Mouse (Mus musculus) retina, postnatal 7 days (tissue): ENCODE measurements at regions not wholly inside any gene's neighbourhood (a gene's known extent, or its start where the extent isn't known, plus 50 kb on each side); places are given as distances from the start of the nearest gene placed in this dataset.

ENCODE experiments used
- DNase-seq: peaks from one replicate; pipeline ENCODE4 v3.0.0-alpha.2; 2012; ENCODE audit warnings: low read depth, low spot score

- DNase-seq: no peak
Measured at GRCm38 (mm10) chr11:8377301-8377700, 287.0 kb downstream of the Tns3 start.

GRCm38 (mm10) chr11:8365545-8365944 lies 298.8 kb downstream of the Tns3 start:
- DNase-seq: no peak

GRCm38 (mm10) chr11:8364703-8365433 lies 299.5 kb downstream of the Tns3 start:
- no peak for DNase-seq

GRCm38 (mm10) chr11:8344938-8345337 lies 319.4 kb downstream of the Tns3 start:
- no peak for DNase-seq

- DNase-seq: peak; percentile 25
Measured at GRCm38 (mm10) chr11:8302347-8303188, 361.8 kb downstream of the Tns3 start.

- DNase-seq: no peak
Measured at GRCm38 (mm10) chr11:8297462-8297861, 366.9 kb downstream of the Tns3 start.

GRCm38 (mm10) chr11:8293322-8294014 lies 370.9 kb downstream of the Tns3 start:
- DNase-seq: no peak

GRCm38 (mm10) chr11:8285271-8285670 lies 379.1 kb downstream of the Tns3 start:
- DNase-seq: no peak

- no peak for DNase-seq
Measured at GRCm38 (mm10) chr11:8275203-8275602, 389.1 kb downstream of the Tns3 start.

- DNase-seq: no peak
Measured at GRCm38 (mm10) chr11:8269171-8269570, 395.2 kb downstream of the Tns3 start.

GRCm38 (mm10) chr11:8254036-8254435 lies 410.3 kb downstream of the Tns3 start:
- no peak for DNase-seq

- no peak for DNase-seq
Measured at GRCm38 (mm10) chr11:8251360-8251759, 413.0 kb downstream of the Tns3 start.

- no peak for DNase-seq
Measured at GRCm38 (mm10) chr11:8249468-8249867, 414.9 kb downstream of the Tns3 start.

GRCm38 (mm10) chr11:8247535-8247934 lies 416.8 kb downstream of the Tns3 start:
- no peak for DNase-seq

GRCm38 (mm10) chr11:8247024-8247423 lies 417.3 kb downstream of the Tns3 start:
- DNase-seq: no peak

GRCm38 (mm10) chr11:8245408-8246003 lies 418.8 kb downstream of the Tns3 start:
- DNase-seq: peak; percentile 31

GRCm38 (mm10) chr11:8238498-8238897 lies 425.8 kb downstream of the Tns3 start:
- no peak for DNase-seq

- DNase-seq: no peak
Measured at GRCm38 (mm10) chr11:8237556-8237955, 426.8 kb downstream of the Tns3 start.

GRCm38 (mm10) chr11:8236056-8236455 lies 428.3 kb downstream of the Tns3 start:
- no peak for DNase-seq

- no peak for DNase-seq
Measured at GRCm38 (mm10) chr11:8232636-8233189, 431.6 kb downstream of the Tns3 start.

GRCm38 (mm10) chr11:8229787-8230186 lies 434.5 kb downstream of the Tns3 start:
- DNase-seq: no peak
